Comparison of ENCODE assay signal across 26 mouse cellular contexts in the genomic region with DNA sequence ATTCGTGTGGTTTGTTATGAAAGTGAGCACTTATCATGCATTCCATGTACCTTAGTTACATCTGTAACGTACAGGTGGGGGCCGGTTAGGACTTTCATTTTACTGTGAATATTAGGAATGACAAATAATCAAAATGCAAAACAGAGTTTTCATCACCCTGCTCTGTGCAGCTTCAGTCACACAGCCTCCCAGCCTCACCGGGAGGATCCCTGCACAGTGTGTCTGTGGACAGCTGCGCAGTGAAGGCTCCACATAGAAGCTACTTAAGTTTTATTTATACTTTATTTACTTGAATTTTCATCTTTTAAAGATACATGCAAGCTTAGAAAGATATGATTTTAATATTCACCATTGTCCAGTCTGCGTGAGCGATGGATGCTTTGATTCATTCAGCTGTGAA. TPM values are rescaled to one million over a fixed set of nuclear protein-coding genes. Genes with fewer than 3 reads are reported as not detected.
"Had no signal": no experiment of that assay in that cellular context is flagged by ENCODE, and none has a peak within 500 bp of the region (broad histone marks: within the 10 kb centered on the region; RNA-seq: fewer than 3 reads in every experiment).

No protein-coding gene starts in this region.

- H3K4me1 ChIP-seq: heart, embryonic 10.5 days; heart, embryonic 12.5 days; hindbrain, embryonic 10.5 days; hindbrain, embryonic 12.5 days; intestine, embryonic 15.5 days; limb, embryonic 10.5 days; limb, embryonic 12.5 days; liver, embryonic 13.5 days had no signal

- H3K27ac ChIP-seq: gastrocnemius, adult 2 months; heart, embryonic 10.5 days; hindbrain, embryonic 10.5 days; hindbrain, embryonic 12.5 days; hindbrain, embryonic 14.5 days; intestine, embryonic 15.5 days; layer of hippocampus, adult 2 months; left cerebral cortex, adult 2 months; limb, embryonic 10.5 days; limb, embryonic 12.5 days; liver, embryonic 13.5 days had no signal

- H3K27me3 ChIP-seq: heart, embryonic 12.5 days; hindbrain, embryonic 12.5 days; intestine, embryonic 15.5 days; limb, embryonic 12.5 days; liver, embryonic 13.5 days had no signal

- H3K9me3 ChIP-seq: heart, embryonic 10.5 days; heart, embryonic 12.5 days; hindbrain, embryonic 10.5 days; hindbrain, embryonic 12.5 days; intestine, embryonic 15.5 days; limb, embryonic 10.5 days; limb, embryonic 12.5 days; liver, embryonic 13.5 days had no signal

- DNase-seq: gastrocnemius, adult 2 months; gastrocnemius, postnatal 10 days; gastrocnemius, postnatal 25 days; heart, postnatal 10 days; heart, postnatal 4 days; kidney, adult 18-20 months; kidney, adult 8-10 months; kidney, postnatal 10 days; kidney, postnatal 25 days; kidney, postnatal 4 days; liver; liver, embryonic 13.5 days had no signal

- H3K9ac ChIP-seq: heart, embryonic 12.5 days; hindbrain, embryonic 12.5 days; hindbrain, embryonic 14.5 days; intestine, embryonic 15.5 days; limb, embryonic 12.5 days; liver, embryonic 13.5 days had no signal

- H3K4me2 ChIP-seq: heart, embryonic 12.5 days; hindbrain, embryonic 12.5 days; hindbrain, embryonic 14.5 days; intestine, embryonic 15.5 days; limb, embryonic 12.5 days; liver, embryonic 11.5 days; liver, embryonic 13.5 days had no signal

- ATAC-seq: hindbrain, embryonic 16.5 days; inflammation-experienced regulatory T-cells, adult 6 months; intestine, embryonic 15.5 days; intestine, postnatal 0 days had no signal

- H3K4me3 ChIP-seq: gastrocnemius, adult 2 months; heart, embryonic 10.5 days; heart, embryonic 12.5 days; hindbrain, embryonic 10.5 days; hindbrain, embryonic 12.5 days; intestine, embryonic 15.5 days; layer of hippocampus, adult 2 months; left cerebral cortex, adult 2 months; limb, embryonic 10.5 days; limb, embryonic 12.5 days; liver, embryonic 13.5 days had no signal

- H3K36me3 ChIP-seq: intestine, embryonic 15.5 days had no signal

RNA-seq across cellular contexts. Expression of a gene that starts 51.8 kb away (rescaled TPM):
- polyA plus RNA-seq: hindbrain, embryonic 16.5 days; inflammation-experienced regulatory T-cells, adult 6 months; liver, embryonic 13.5 days had no signal
